Mouse (Mus musculus) stomach, postnatal 0 days (tissue): ENCODE data around the gene Nectin1. TPM values are rescaled to one million over a fixed set of nuclear protein-coding genes. Genes with fewer than 3 reads are reported as not detected.

Source experiments
- ATAC-seq: fragments of 200-750 bp; cut with Nextera tagmentation; 2 replicates; pipeline ENCODE4 v1.8.0; 2017; ENCODE audit not compliant: low FRiP score, low TSS enrichment
- DNase-seq: peaks from one replicate; pipeline ENCODE4 v3.0.0-alpha.2; 2016; ENCODE audit warnings: low spot score
- H3K27ac ChIP-seq: fragments of 300-500 bp; sonication (generic); replicated peaks from 2 replicates; pipeline ENCODE4 v1.5.1; 2014; ENCODE audit warnings: mild to moderate bottlenecking, control low read depth
- H3K27me3 ChIP-seq: fragments of 300-500 bp; sonication (generic); 2 replicates; pipeline ENCODE4 v1.6.1; 2014; ENCODE audit warnings: low read length; ENCODE audit not compliant: control insufficient read depth, insufficient read depth
- H3K36me3 ChIP-seq: fragments of 300-500 bp; sonication (generic); 2 replicates; pipeline ENCODE4 v1.6.1; 2014; ENCODE audit warnings: low read length, mixed read lengths; ENCODE audit not compliant: control insufficient read depth, insufficient read depth
- H3K4me1 ChIP-seq: fragments of 300-500 bp; sonication (generic); replicated peaks from 2 replicates; pipeline ENCODE4 v1.6.1; 2014; ENCODE audit warnings: antibody characterized with exemption; ENCODE audit not compliant: control insufficient read depth, insufficient read depth
- H3K4me2 ChIP-seq: fragments of 300-500 bp; sonication (generic); replicated peaks from 2 replicates; pipeline ENCODE4 v1.6.1; 2014; ENCODE audit warnings: low read depth, mild to moderate bottlenecking, control low read depth, moderate library complexity
- H3K4me3 ChIP-seq: fragments of 300-500 bp; sonication (generic); 2 replicates; pipeline ENCODE4 v1.5.1; 2014; ENCODE audit warnings: low read depth, low read length, control low read depth
- H3K9ac ChIP-seq: fragments of 300-500 bp; sonication (generic); 2 replicates; pipeline ENCODE4 v1.6.1; 2014; ENCODE audit warnings: mild to moderate bottlenecking, low read length, control low read depth, mixed read lengths
- H3K9me3 ChIP-seq: fragments of 300-500 bp; sonication (generic); 2 replicates; pipeline ENCODE4 v1.6.1; 2016; ENCODE audit warnings: low read length; ENCODE audit not compliant: control insufficient read depth
- CTCF ChIP-seq: IDR thresholded peaks from 2 replicates; pipeline ENCODE4 v1.5.1; 2016; ENCODE audit warnings: antibody characterized with exemption, low read depth, mild to moderate bottlenecking, moderate library complexity
- EP300 ChIP-seq: optimal IDR thresholded peaks from 2 replicates; pipeline ENCODE3; 2016; ENCODE audit warnings: antibody characterized with exemption
- WGBS: fragments of 180-500 bp; shearing (Covaris S2); extraction: QIAGEN DNeasy Blood & Tissue Kit; methylation state at CpG from one replicate; pipeline ENCODE4 v1.1.7; 2014; 5-methylcytosine and 5-hydroxymethylcytosine counted together
- polyA plus RNA-seq: library from polyadenylated mRNA; unstranded; fragments of >200 nt; fragmentation: Nextera tagmentation; extraction: Ambion mirVana; gene quantifications from 2 replicates; pipeline ENCODE4 v1.2.1, GENCODE M21; 2015

Gene Nectin1
- polyA plus RNA-seq, 1 experiment from 2014 or later = 5.9 TPM

DNA sequence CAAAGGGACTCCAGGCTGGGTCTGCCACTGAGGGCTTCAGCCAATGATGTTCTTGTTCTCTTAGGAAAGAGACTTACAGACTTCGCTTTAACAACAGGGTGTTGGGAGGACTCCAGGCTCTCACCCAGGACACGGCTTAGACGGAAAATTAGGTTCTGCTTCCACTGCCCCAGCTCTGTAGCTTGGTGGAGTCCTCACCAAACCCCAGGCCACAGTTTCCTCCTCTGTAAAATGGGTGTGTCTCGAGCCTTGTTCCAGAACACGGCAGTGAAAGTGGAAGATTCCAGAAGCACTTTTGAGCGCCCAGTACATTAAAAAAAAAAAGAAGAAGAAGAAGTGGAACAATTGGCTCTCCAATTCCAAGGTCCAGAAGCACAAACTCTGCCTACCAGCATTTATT lies 28.7 kb downstream of the Nectin1 start:
- H3K36me3 ChIP-seq = no peaks in the 10 kb centered on the region
- no peaks in the 10 kb centered on the region for H3K4me1 ChIP-seq
- DNase-seq (no peak), ATAC-seq (no peak)
- WGBS = 64% methylated on average over 6 of the region's 6 CpGs
- H3K9me3 ChIP-seq = no peaks in the 10 kb centered on the region
- no peaks in the 10 kb centered on the region for H3K27me3 ChIP-seq
- peak overlapping the region; percentile 79 for H3K27ac ChIP-seq
- H3K4me2 ChIP-seq = no peak overlapping the region
- no peak overlapping the region for H3K4me3 ChIP-seq
- TF ChIP-seq CTCF (no peak), EP300 (no peak)
- no peak overlapping the region for H3K9ac ChIP-seq

DNA sequence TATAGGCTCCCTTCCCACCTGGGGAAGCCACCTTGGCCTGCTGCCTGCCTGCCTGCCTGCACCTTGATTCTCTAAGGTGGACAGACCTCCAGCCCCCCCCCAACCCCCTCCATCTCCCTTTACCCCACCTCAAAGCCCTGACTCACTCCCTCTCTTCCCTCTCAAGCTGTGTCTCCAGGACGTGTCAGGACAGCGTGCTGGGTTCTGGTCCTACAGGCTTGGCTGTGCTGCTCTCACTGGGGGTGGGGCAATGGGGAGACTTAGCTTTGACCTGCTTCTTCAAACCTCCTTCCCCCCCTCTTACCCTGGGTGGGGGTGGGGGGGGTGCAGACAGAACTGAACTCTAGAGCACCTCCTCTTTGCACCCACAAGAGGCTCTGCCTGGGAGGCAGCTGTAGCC lies 29.7 kb downstream of the Nectin1 start:
- Histone ChIP-seq H3K4me1 (no peaks in the 10 kb centered on the region), H3K9me3 (no peaks in the 10 kb centered on the region), H3K9ac (no peak overlapping the region), H3K4me2 (no peak overlapping the region), H3K36me3 (no peaks in the 10 kb centered on the region), H3K4me3 (no peak overlapping the region), H3K27me3 (no peaks in the 10 kb centered on the region), H3K27ac (peak overlapping the region; percentile 79)
- TF ChIP-seq CTCF (0 out of 2 replicates have a peak, but pooled peaks have one; percentile 1), EP300 (no peak)
- WGBS = 86% methylated on average over 2 of the region's 2 CpGs
- peak; percentile 65 for ATAC-seq
- no peak for DNase-seq

- no peak overlapping the region for H3K9ac ChIP-seq
- H3K4me3 ChIP-seq = no peak overlapping the region
- 59% methylated on average over 5 of the region's 5 CpGs for WGBS
- H3K4me1 ChIP-seq = no peaks in the 10 kb centered on the region
- no peaks in the 10 kb centered on the region for H3K9me3 ChIP-seq
- H3K27me3 ChIP-seq = no peaks in the 10 kb centered on the region
- H3K4me2 ChIP-seq = no peak overlapping the region
- H3K36me3 ChIP-seq = no peaks in the 10 kb centered on the region
- TF ChIP-seq EP300 = no peak
- no peak for TF ChIP-seq CTCF
- 0 out of 2 replicates have a peak overlapping the region, but pooled peaks have one; percentile 30 for H3K27ac ChIP-seq
- ATAC-seq (no peak), DNase-seq (no peak)
Observed at GRCm38 (mm10) chr9:43774427-43774826, 30.6 kb downstream of the Nectin1 start.

GRCm38 (mm10) chr9:43776231-43776630 lies 32.4 kb downstream of the Nectin1 start:
- H3K9ac ChIP-seq = no peak overlapping the region
- 81% methylated on average over 3 of the region's 3 CpGs for WGBS
- no peak overlapping the region for H3K4me2 ChIP-seq
- H3K4me1 ChIP-seq = no peaks in the 10 kb centered on the region
- no peak for ATAC-seq
- TF ChIP-seq EP300 = no peak
- TF ChIP-seq CTCF = no peak
- H3K9me3 ChIP-seq = no peaks in the 10 kb centered on the region
- DNase-seq = no peak
- no peaks in the 10 kb centered on the region for H3K36me3 ChIP-seq
- peak overlapping the region; percentile 77 for H3K27ac ChIP-seq
- no peaks in the 10 kb centered on the region for H3K27me3 ChIP-seq
- H3K4me3 ChIP-seq = no peak overlapping the region

GRCm38 (mm10) chr9:43777362-43778360 lies 33.9 kb downstream of the Nectin1 start:
- TF ChIP-seq EP300 (no peak), CTCF (no peak)
- H3K9me3 ChIP-seq = no peaks in the 10 kb centered on the region
- no peaks in the 10 kb centered on the region for H3K36me3 ChIP-seq
- no peak overlapping the region for H3K4me3 ChIP-seq
- H3K9ac ChIP-seq = no peak overlapping the region; the same call in 1 of the 2 replicates
- no peak; the same call in none of the 2 replicates for ATAC-seq
- no peak for DNase-seq
- H3K4me2 ChIP-seq = no peak overlapping the region
- H3K27ac ChIP-seq = peak overlapping the region; percentile 77
- no peaks in the 10 kb centered on the region for H3K27me3 ChIP-seq
- 59% methylated on average over 16 of the region's 16 CpGs for WGBS
- H3K4me1 ChIP-seq = no peaks in the 10 kb centered on the region

- H3K9ac ChIP-seq = no peak overlapping the region
- H3K36me3 ChIP-seq = no peaks in the 10 kb centered on the region
- TF ChIP-seq EP300 (no peak), CTCF (no peak)
- H3K4me2 ChIP-seq = no peak overlapping the region
- no peaks in the 10 kb centered on the region for H3K27me3 ChIP-seq
- 50% methylated on average over 8 of the region's 8 CpGs for WGBS
- H3K4me1 ChIP-seq = no peaks in the 10 kb centered on the region
- ATAC-seq (no peak), DNase-seq (no peak)
- H3K27ac ChIP-seq = 0 out of 2 replicates have a peak overlapping the region, but pooled peaks have one; percentile 4
- H3K9me3 ChIP-seq = no peaks in the 10 kb centered on the region
- no peak overlapping the region for H3K4me3 ChIP-seq
Observed at GRCm38 (mm10) chr9:43780883-43781282, 37.1 kb downstream of the Nectin1 start.
